Mouse (Mus musculus) bone marrow, adult 2 months (tissue): ENCODE data around the gene Dpy19l3.

Experiments used
- CTCF ChIP-seq: fragments of 200-500 bp; IDR thresholded peaks from 2 replicates; pipeline ENCODE4 v1.5.1; 2011; ENCODE audit warnings: low read length, control low read depth; ENCODE audit not compliant: control insufficient read depth, insufficient read depth
- POLR2A ChIP-seq: fragments of 200-500 bp; IDR thresholded peaks from 2 replicates; pipeline ENCODE4 v1.6.1; 2011; ENCODE audit warnings: low read depth, mild to moderate bottlenecking, control low read depth, low read length, borderline replicate concordance; ENCODE audit not compliant: control insufficient read depth

DNA sequence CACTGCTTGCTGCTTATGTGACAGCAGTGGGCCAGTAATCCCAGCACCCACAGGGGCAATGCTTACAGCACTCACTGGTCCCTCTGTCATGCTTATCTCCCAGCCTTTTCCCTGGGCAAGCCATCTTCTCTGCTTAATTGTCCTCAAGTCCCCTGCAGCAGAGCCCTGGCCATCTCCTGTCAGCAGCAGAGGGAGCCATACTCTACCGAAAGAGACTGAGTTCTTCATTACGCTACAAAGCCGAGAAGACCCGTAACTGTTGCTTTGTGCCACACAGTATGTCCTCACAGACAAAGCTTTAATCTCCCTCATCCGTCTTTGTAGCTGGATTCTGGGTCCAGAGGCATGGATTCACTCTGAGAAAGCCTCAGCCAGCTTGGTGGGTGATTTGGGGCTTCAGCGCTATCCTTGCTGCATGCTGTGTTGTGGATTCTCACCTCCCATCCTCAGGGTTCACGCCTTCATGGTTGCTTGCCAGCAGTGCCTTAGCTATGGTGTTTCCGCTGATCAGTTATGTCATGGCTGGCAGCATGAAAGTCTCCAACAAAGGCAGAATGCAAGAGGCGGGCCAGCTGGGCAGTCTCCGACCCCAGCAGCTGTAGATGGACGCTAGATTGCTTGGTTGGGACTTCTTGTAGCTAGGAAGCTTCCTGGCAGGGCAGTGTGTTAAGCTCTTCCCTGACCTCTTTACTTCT is 103.4 kb downstream of the Dpy19l3 start:
- TF ChIP-seq CTCF (no peak), POLR2A (no peak)
